Mouse (Mus musculus): ENCODE results near the gene Vps13d.

DNA sequence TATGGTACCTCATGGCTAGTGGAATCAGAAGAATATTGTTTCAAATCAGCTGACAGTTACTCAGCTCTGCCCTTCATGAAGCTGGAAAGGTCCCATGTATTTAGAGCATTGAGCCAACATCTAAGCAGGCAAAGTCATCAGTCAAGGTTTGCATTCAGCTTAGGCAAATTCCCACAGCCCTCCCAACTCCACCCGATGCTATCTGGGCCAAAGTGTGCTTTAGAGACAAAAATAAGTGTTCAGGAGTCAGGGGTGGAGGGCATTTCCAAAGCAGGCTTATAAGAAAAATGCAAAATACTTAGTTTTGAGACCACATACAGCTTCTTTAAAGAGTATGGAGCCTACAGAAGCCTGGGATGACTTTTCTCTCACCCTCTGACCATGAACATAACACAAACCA lies 95.5 kb downstream of the Vps13d start:
- no peak for TF ChIP-seq POLR2A (IDR thresholded peaks at IDR 0.05; ENCODE audit: insufficient read depth, low read depth, low read length)
- no peak for TF ChIP-seq CTCF (IDR thresholded peaks at IDR 0.05; ENCODE audit: insufficient read depth, low read depth, low read length)
